Mouse (Mus musculus): ENCODE results near the gene Dgcr8. TPM values are rescaled to one million over a fixed set of nuclear protein-coding genes. Genes with fewer than 3 reads are reported as not detected.

The Dgcr8 gene
- polyA plus RNA-seq, 1 experiment, result 56.0 TPM

DNA sequence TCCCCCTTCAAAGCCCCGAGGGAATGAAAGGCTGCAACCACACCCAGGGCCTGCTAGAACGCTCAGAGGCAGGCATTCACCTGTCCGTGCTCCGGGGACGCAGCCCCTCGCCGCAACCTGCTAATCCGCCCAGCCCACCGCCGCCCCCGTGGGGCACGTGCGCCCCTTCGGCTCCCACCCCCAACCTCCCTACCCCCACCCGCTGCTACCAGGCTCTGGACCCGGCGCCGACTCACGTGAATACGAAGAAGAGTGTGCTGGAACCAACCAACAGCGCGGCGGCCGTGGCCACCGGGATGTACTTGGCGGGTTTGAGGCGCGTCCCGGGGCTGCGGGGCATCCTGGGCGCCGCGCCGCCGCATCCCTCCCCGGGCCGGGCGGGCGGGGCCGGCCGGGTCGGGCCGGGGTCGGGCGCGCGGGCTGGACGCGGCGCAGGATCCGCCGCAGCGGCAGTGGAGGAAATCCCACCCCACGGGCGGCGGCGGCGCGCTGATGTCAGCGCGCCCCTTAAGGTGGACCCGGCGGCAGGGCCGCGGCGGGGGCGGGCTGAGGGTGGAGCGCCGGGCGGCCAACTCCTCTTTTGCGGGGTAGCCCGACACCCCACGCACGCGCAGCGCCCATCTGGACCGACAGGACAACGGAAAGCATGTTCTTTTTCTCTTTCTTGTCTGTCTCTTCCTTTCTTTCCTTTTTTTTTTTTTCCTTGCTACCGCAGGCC, 54.2 kb downstream of the Dgcr8 start, which contains the start of gene Zdhhc8:
Zdhhc8 (minus strand) TSS at position 466 of the 718 bp plus-strand sequence.
- DNase-seq, result peak in 1 of 2 experiments; percentile 83
- Histone ChIP-seq H3K4me3 (replicated peaks; ENCODE audit: insufficient read depth, low read depth, low read length) (peak within 1 kb of the TSS; percentile 59), H3K27me3 (ENCODE audit: control insufficient read depth, insufficient read depth, low read length) (no peaks in the 10 kb centered on the region), H3K4me1 (ENCODE audit: control insufficient read depth, insufficient read depth, low read length) (peaks cover 28% of the 10 kb centered on the region), H3K27ac (ENCODE audit: insufficient read depth, low read length) (peak within 1 kb of the TSS; percentile 31)
- WGBS, result under 1% methylated on average over 69 of the region's 79 CpGs
- no peak for TF ChIP-seq CTCF (IDR thresholded peaks at IDR 0.05; ENCODE audit: borderline replicate concordance, insufficient read depth, low read depth, low read length)
- TF ChIP-seq POLR2A (IDR thresholded peaks at IDR 0.05; ENCODE audit: borderline replicate concordance, insufficient read depth, low read length), result peak; percentile 46; the same call in 1 of the 2 replicates

DNA sequence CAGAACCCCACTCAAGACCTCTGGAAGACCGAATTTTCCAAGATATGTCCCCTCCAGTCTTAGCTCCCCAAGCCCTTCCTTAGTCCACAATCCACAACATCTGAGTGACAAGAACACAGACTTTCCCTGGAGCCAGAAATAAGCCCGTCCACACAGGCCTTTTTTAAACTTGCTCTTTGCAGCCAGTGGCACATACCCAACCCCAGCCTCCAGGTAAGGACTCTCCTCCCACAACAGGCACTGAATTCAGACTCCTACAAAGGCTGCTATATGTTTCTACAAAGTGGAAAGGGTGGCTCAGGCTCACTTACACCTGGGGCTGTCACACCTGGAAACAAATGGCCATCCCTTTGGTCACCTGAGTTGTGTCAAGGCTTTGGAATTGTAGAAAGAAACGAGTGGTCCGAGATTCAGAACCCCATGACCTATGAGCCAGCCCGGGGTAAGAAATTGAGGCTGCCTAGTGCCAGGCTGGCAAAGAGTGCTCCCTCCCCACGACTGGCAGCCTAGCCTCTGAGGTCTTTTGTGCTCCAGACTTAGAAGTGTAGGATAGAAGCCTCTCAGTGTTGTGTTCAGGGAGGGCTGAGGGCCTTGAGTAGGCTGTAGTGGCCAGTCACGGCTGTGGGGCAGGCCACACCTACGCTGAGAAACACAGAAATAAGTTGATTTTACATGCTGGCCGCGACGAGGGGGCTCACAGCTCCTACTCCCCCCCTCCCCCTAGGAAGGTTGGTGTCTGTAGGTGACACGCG, 55.0 kb downstream of the Dgcr8 start:
- peaks cover 35% of the 10 kb centered on the region for H3K4me1 ChIP-seq (ENCODE audit: control insufficient read depth, insufficient read depth, low read length)
- 5% methylated on average over 13 of the region's 13 CpGs for WGBS
- peak overlapping the region; percentile 59 for H3K4me3 ChIP-seq (replicated peaks; ENCODE audit: insufficient read depth, low read depth, low read length)
- no peaks in the 10 kb centered on the region for H3K27me3 ChIP-seq (ENCODE audit: control insufficient read depth, insufficient read depth, low read length)
- no peak for TF ChIP-seq CTCF (IDR thresholded peaks at IDR 0.05; ENCODE audit: borderline replicate concordance, insufficient read depth, low read depth, low read length)
- TF ChIP-seq POLR2A (IDR thresholded peaks at IDR 0.05; ENCODE audit: borderline replicate concordance, insufficient read depth, low read length), result no peak
- H3K27ac ChIP-seq (ENCODE audit: insufficient read depth, low read length), result peak overlapping the region; percentile 10; the same call in 1 of the 2 replicates
- DNase-seq, result no peak

- WGBS, result 5% methylated on average over 1 of the region's 1 CpGs
- peaks cover 41% of the 10 kb centered on the region for H3K4me1 ChIP-seq (ENCODE audit: control insufficient read depth, insufficient read depth, low read length)
- H3K27me3 ChIP-seq (ENCODE audit: control insufficient read depth, insufficient read depth, low read length), result no peaks in the 10 kb centered on the region
- no peak for DNase-seq
- no peak for TF ChIP-seq POLR2A (IDR thresholded peaks at IDR 0.05; ENCODE audit: borderline replicate concordance, insufficient read depth, low read length)
- TF ChIP-seq CTCF (IDR thresholded peaks at IDR 0.05; ENCODE audit: borderline replicate concordance, insufficient read depth, low read depth, low read length), result no peak
- peak overlapping the region; percentile 59 for H3K4me3 ChIP-seq (replicated peaks; ENCODE audit: insufficient read depth, low read depth, low read length)
- no peak overlapping the region for H3K27ac ChIP-seq (ENCODE audit: insufficient read depth, low read length)
Observed at GRCm38 (mm10) chr16:18233451-18233850, 55.6 kb downstream of the Dgcr8 start.

DNA sequence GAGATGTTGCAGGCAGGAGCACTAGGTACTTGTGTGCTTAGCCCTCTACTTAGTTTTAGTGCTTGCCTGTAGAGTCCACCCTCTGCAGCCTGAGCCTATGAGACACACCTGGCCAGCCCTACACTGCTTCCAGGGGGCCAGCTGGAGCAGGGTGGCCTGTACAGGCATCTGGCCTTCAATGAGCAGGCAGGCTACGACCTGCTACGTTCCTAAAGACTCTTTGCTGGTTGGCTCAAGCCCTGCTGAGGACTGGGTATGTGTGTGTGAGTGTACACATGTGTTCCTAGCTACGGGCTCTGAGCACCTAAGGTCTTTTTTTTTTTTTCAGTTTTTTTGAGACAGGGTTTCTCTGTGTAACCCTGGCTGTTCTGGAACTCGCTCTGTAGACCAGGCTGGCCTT, 57.6 kb downstream of the Dgcr8 start:
- Histone ChIP-seq H3K27ac (ENCODE audit: insufficient read depth, low read length) (0 out of 2 replicates have a peak overlapping the region, but pooled peaks have one; percentile 85), H3K4me1 (ENCODE audit: control insufficient read depth, insufficient read depth, low read length) (peaks cover 53% of the 10 kb centered on the region), H3K4me3 (replicated peaks; ENCODE audit: insufficient read depth, low read depth, low read length) (no peak overlapping the region), H3K27me3 (ENCODE audit: control insufficient read depth, insufficient read depth, low read length) (no peaks in the 10 kb centered on the region)
- no peak for TF ChIP-seq POLR2A (IDR thresholded peaks at IDR 0.05; ENCODE audit: borderline replicate concordance, insufficient read depth, low read length)
- WGBS, result 45% methylated on average over 4 of the region's 4 CpGs
- no peak for DNase-seq

DNA sequence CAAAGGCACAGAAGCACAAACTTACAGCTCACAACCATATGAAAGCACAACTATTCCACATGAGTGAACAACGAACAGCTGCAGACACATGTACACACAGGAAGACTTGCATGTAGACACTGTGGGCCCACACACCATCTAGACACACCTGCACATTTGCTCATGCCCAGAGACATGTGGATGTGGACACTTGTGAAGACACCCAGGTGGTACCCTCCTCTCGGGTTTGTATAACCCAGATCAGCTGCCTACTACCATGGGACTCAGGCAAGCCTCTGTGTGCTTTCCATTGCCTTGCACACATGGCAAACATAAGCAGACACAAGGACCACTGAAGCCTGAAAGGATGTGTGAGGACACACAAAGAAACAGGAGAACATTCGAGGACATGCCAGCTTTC, 58.0 kb downstream of the Dgcr8 start:
- no peak for TF ChIP-seq POLR2A (IDR thresholded peaks at IDR 0.05; ENCODE audit: borderline replicate concordance, insufficient read depth, low read length)
- TF ChIP-seq CTCF (IDR thresholded peaks at IDR 0.05; ENCODE audit: borderline replicate concordance, insufficient read depth, low read depth, low read length), result no peak
- no peak for DNase-seq
- Histone ChIP-seq H3K4me3 (replicated peaks; ENCODE audit: insufficient read depth, low read depth, low read length) (no peak overlapping the region), H3K27ac (ENCODE audit: insufficient read depth, low read length) (0 out of 2 replicates have a peak overlapping the region, but pooled peaks have one; percentile 85), H3K27me3 (ENCODE audit: control insufficient read depth, insufficient read depth, low read length) (no peaks in the 10 kb centered on the region), H3K4me1 (ENCODE audit: control insufficient read depth, insufficient read depth, low read length) (peaks cover 49% of the 10 kb centered on the region)
- 70% methylated on average over 3 of the region's 3 CpGs for WGBS

DNA sequence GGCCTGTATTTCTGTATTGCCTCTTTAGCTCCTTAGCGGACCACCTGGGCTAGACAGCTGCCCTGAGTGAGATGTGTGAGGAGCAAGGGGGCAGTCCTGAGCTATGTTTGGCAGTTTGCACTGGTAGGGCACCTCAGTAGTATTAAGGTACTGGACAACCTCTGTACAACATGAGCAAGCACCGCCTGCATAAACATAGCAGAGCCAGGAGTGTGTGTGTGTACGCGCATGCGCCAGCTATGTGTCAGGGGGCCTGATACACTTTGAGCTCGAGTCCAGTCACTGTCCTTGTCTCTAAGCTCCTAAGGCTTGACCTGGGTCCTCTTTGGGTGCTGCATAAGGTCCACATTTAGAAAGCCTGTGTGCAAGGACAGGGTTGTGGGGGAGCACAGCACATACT, 58.4 kb downstream of the Dgcr8 start:
- TF ChIP-seq CTCF (IDR thresholded peaks at IDR 0.05; ENCODE audit: borderline replicate concordance, insufficient read depth, low read depth, low read length), result no peak
- TF ChIP-seq POLR2A (IDR thresholded peaks at IDR 0.05; ENCODE audit: borderline replicate concordance, insufficient read depth, low read length), result no peak
- peak overlapping the region; percentile 85 for H3K27ac ChIP-seq (ENCODE audit: insufficient read depth, low read length)
- WGBS, result 78% methylated on average over 6 of the region's 6 CpGs
- H3K4me3 ChIP-seq (replicated peaks; ENCODE audit: insufficient read depth, low read depth, low read length), result no peak overlapping the region
- H3K27me3 ChIP-seq (ENCODE audit: control insufficient read depth, insufficient read depth, low read length), result no peaks in the 10 kb centered on the region
- H3K4me1 ChIP-seq (ENCODE audit: control insufficient read depth, insufficient read depth, low read length), result peaks cover 46% of the 10 kb centered on the region
- DNase-seq, result no peak

DNA sequence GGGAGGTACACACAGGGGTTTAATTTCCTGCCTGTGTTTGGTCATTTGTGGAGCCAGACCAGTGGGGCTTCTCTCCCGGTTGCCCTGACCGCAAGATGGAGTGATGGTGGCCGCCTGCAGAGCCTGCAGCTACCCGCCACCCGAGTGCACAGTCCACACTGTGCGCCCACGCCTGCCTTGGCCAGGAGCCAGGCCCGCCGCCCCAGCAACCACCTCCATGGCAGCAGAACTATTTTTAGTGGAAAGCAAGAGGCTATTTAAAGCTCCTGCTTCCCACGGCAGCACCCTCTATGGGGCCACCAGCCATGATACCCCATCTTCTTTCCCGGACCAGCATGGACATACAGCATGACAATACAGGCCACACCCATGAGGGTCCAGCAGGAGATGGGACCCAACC, 59.4 kb downstream of the Dgcr8 start:
- WGBS, result 3% methylated on average over 11 of the region's 11 CpGs
- no peak for TF ChIP-seq POLR2A (IDR thresholded peaks at IDR 0.05; ENCODE audit: borderline replicate concordance, insufficient read depth, low read length)
- TF ChIP-seq CTCF (IDR thresholded peaks at IDR 0.05; ENCODE audit: borderline replicate concordance, insufficient read depth, low read depth, low read length), result no peak
- Histone ChIP-seq H3K4me1 (ENCODE audit: control insufficient read depth, insufficient read depth, low read length) (peaks cover 46% of the 10 kb centered on the region), H3K27me3 (ENCODE audit: control insufficient read depth, insufficient read depth, low read length) (no peaks in the 10 kb centered on the region), H3K27ac (ENCODE audit: insufficient read depth, low read length) (peak overlapping the region; percentile 85), H3K4me3 (replicated peaks; ENCODE audit: insufficient read depth, low read depth, low read length) (peak overlapping the region; percentile 28)
- peak; percentile 79 to 85 for DNase-seq
